Mouse (Mus musculus): ENCODE data around the gene 1500009C09Rik.
"Not testable (repeated sequence)": the region's sequence is repeated elsewhere in the genome, so short reads cannot be mapped to it uniquely, and the experiment has no call there.

Gene 1500009C09Rik

DNA sequence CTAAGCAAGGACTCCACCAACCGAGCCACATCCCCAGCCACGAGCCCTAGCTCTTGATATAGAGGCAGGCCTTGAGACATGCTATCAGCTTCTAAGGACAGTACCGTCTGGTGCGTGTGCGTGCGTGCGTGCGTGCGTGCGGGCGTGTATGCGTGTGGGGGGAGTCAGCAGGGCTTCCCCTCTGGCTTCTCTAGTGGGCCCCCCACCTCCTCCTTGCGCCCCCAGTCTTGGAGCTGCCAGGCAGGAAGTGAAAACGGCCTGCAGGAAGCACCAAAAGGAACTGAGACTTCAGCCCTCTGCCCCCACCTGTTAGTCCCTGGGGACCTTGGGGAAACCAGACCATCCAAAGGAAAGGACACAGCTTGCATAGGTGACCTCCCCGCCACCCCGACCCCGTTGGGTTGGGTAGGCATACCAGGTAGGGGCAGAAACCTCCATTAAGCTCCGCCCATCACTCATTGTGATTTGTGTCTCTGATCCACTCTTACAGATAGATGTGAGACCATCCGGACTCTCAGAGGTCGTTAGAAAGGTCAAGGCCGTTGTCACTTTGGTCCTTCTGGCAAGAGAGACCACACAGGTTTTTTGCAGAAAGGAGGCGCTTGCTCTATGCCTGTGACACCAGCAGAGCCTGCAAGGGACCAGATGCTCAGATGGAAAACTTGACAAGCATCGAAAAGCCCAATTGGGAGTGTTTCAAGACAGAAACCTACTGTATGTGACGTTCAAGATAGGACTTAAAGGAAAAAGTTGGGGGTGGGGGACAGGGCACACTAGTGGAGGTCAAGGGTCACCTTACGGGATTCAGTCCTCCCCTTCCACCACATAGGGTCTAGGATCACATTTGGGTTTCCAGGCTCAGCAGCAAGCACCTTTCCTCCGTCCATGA lies 33.2 kb upstream of the 1500009C09Rik start:
- DNase-seq (ENCODE audit: low read depth, low spot score) = no peak

DNA sequence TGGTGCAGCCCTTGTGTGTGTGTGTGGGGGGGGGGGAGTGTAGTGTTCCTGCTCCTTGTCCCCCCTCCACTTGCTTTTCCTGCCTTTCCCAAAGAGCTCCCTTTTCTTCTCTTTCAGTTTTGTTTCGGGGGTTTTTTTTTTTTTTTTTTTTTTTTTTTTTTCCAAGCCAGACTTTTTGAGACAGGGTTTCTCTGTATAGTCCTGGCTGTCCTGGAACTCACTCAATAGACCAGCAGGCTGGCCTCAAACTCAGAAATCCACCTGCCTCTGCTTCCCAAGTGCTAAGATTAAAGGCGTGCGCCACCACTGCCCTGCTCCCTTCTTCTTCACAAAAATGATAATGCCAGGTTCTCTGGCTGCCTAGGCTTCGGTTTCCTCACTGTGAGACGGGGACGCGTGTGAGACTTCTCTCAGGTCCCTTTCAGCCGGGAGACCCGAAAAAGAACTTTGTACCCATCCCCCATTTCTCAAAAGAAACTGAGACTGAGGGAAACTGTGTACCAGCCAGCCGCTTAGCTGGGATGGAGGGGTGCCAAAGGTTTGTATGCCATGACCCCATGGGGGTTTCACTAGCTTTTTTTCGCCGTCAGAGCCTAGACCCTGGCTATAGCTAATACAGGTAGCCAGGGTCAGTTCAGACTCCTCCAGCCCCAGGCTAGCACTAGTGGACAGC lies 32.1 kb upstream of the 1500009C09Rik start:
- DNase-seq (ENCODE audit: low read depth, low spot score) = no peak

- no peak for DNase-seq (ENCODE audit: low read depth, low spot score)
Measured at GRCm38 (mm10) chr15:82221104-82221860, 30.9 kb upstream of the 1500009C09Rik start.

GRCm38 (mm10) chr15:82223251-82223650 lies 28.9 kb upstream of the 1500009C09Rik start:
- no peak for DNase-seq (ENCODE audit: low read depth, low spot score)

- DNase-seq (ENCODE audit: low read depth, low spot score) = no peak
Measured at GRCm38 (mm10) chr15:82223657-82224601, 28.3 kb upstream of the 1500009C09Rik start, which contains the start of gene Tnfrsf13c. Gene Tnfrsf13c, minus strand, starts transcription at chr15:82224369.

- DNase-seq (ENCODE audit: low read depth, low spot score) = no peak
Measured at GRCm38 (mm10) chr15:82224602-82225215, 27.5 kb upstream of the 1500009C09Rik start.

GRCm38 (mm10) chr15:82225769-82226168 lies 26.4 kb upstream of the 1500009C09Rik start:
- no peak for DNase-seq (ENCODE audit: low read depth, low spot score)

GRCm38 (mm10) chr15:82229542-82230045 lies 22.6 kb upstream of the 1500009C09Rik start:
- peak; percentile 34 for DNase-seq (ENCODE audit: low read depth, low spot score)

- no peak for DNase-seq (ENCODE audit: low read depth, low spot score)
Measured at GRCm38 (mm10) chr15:82230098-82230611, 22.0 kb upstream of the 1500009C09Rik start.

GRCm38 (mm10) chr15:82231100-82231499 lies 21.1 kb upstream of the 1500009C09Rik start:
- DNase-seq (ENCODE audit: low read depth, low spot score) = no peak

DNA sequence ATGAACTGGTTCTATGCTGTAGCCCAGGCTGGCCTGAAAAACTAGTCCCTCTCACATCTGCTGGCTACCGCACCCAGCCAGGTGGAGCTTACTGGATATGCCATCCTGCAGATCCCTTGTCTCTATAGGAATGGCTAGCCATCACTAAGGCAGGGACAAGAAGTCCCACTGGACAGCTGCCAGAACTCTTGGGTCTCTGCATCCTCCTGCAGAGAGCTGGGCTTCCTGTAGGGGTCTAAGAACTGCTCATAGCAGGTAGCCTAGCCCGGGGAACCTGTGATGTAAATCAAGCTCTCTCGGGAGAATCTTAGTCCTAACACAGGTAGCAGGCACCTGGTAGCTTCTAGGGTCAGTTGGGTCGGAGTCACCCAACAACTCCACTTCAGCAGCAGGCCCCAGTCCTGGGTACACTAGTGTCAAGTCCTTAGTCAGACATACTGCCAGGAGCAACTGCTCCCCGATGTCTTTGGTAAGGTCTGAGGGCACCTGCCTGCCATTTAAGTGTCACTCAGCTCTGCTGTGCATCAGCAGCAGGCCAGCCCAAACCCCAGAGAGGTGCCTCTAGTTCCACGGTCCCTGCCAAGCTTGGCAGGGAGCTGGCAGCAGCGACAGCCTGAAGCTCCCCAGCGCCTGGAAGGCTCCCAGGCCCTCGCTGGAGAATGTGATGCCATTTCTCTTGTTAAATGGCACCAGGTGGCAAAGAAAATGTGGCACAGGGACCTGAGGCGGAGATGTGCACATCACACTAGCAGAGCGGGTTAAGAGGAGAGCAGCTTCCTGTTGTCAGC lies 20.4 kb upstream of the 1500009C09Rik start:
- no peak for DNase-seq (ENCODE audit: low read depth, low spot score)

DNA sequence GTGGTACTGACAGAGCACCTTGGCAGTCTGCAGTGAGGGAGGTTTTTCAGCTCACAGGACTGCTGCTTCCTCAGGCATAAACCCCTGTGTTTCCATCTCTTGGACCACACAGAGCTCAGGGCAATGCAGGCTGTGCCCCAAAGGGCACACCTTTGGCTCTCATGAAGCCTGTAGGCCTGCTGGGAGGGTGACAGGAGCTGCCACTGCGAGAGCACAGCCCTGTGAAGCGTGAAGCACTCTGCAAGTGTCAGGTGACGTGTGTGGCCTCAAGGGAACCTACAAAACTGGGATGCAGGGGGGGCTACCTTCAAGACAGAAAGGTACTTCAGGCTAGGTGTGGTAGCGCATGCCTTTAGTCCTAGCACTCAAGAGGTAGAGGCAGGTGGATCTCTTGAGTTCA lies 19.5 kb upstream of the 1500009C09Rik start:
- no peak for DNase-seq (ENCODE audit: low read depth, low spot score)

DNA sequence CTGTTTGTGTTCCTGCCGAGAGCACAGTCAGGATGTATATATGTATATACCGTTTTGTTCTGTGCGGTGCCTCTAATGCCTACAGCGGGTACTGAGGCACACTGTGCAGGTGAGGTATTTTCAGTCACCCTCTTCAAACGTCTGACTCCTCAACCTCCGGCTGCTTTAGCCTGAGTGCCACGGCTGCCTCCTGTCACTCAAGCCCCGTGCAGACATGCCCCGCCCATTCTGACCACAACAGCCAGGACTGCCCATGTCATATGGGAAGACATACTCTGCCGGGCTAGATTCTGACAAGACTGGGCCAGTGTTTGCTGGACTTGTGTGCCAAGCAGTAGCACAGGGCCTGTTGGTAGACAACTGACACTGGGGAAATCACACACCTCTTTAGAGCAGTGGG lies 16.5 kb upstream of the 1500009C09Rik start:
- DNase-seq (ENCODE audit: low read depth, low spot score) = no peak

DNA sequence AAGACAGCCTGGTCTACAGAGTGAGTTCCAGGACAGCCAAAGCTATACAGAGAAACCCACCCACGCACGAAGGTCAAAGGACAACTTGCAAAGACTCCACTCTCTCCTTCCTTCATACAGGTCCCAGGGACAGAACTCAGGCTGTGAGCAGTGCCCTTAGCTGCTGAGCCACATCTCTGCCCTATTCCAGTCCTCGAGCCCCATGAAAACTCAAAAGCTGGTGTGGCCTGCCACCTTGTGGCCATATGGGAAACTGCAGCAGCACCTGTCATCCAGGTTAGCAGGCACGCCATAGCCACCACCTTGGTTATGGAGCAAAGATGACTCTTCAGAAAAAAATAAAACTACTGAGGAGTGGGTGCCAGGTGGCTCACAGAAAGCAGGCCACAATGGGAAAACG lies 15.6 kb upstream of the 1500009C09Rik start:
- peak; percentile 73 for DNase-seq (ENCODE audit: low read depth, low spot score)

DNA sequence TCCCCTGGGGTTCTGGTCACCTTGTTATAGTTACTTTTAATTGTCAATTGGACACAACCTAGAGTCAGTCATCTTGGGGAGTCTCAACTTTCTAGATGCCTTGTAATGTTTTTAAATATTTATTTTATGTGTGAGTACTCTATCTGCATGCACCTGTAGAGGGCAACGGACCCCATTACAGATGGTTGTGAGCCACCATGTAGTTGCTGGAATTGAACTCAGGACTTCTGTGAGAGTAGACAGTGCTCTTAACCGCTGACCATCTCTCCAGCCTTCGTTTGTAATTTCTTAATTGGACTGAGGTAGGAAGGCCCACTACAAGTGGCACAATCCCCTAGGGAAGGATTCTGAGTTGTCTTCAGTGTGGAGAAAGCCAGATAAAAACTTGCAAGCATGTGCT lies 8.9 kb upstream of the 1500009C09Rik start:
- DNase-seq (ENCODE audit: low read depth, low spot score) = no peak

- DNase-seq (ENCODE audit: low read depth, low spot score) = no peak
Measured at GRCm38 (mm10) chr15:82243742-82244114, 8.5 kb upstream of the 1500009C09Rik start.

GRCm38 (mm10) chr15:82244115-82244804 lies 7.9 kb upstream of the 1500009C09Rik start, which contains the start of gene Cenpm:
Gene Cenpm, minus strand, starts transcription at chr15:82244748.
- peak; percentile 90 for DNase-seq (ENCODE audit: low read depth, low spot score)

- DNase-seq (ENCODE audit: low read depth, low spot score) = not testable (repeated sequence)
Measured at GRCm38 (mm10) chr15:82244805-82245161, 7.4 kb upstream of the 1500009C09Rik start.

Data from c-Kit-negative CD71-positive TER-119-positive erythroid progenitor cells, embryonic 14.5 days (primary cell).